Mouse (Mus musculus) kidney, postnatal 0 days (tissue): ENCODE results near the gene Vcam1. TPM values are rescaled to one million over a fixed set of nuclear protein-coding genes. Genes with fewer than 3 reads are reported as not detected.

Experiments used
- ATAC-seq: fragments of 200-750 bp; cut with Nextera tagmentation; replicated peaks from 2 replicates; pipeline ENCODE4 v1.8.0; 2017; ENCODE audit warnings: low read depth, moderate number of reproducible peaks, moderate TSS enrichment, moderate library complexity; ENCODE audit not compliant: low FRiP score
- DNase-seq: peaks from one replicate; pipeline ENCODE4 v3.0.0-alpha.2; 2016; ENCODE audit warnings: low spot score
- H3K27ac ChIP-seq: fragments of 300-500 bp; sonication (generic); 2 replicates; pipeline ENCODE4 v1.5.1; 2014; ENCODE audit warnings: mild to moderate bottlenecking
- H3K27me3 ChIP-seq: fragments of 300-500 bp; sonication (generic); 2 replicates; pipeline ENCODE4 v1.6.1; 2014; ENCODE audit warnings: low read length, mixed read lengths; ENCODE audit not compliant: insufficient read depth
- H3K36me3 ChIP-seq: fragments of 300-500 bp; sonication (generic); 2 replicates; pipeline ENCODE4 v1.6.1; 2014; ENCODE audit warnings: low read length, mixed read lengths; ENCODE audit not compliant: insufficient read depth
- H3K4me1 ChIP-seq: fragments of 300-500 bp; sonication (generic); replicated peaks from 2 replicates; pipeline ENCODE4 v1.6.1; 2014; ENCODE audit warnings: antibody characterized with exemption, low read length, mixed read lengths; ENCODE audit not compliant: insufficient read depth
- H3K4me2 ChIP-seq: fragments of 300-500 bp; sonication (generic); 2 replicates; pipeline ENCODE4 v1.6.1; 2014; ENCODE audit warnings: mild to moderate bottlenecking, low read length, moderate library complexity, mixed read lengths
- H3K4me3 ChIP-seq: fragments of 300-500 bp; sonication (generic); replicated peaks from 2 replicates; pipeline ENCODE4 v1.5.1; 2014; ENCODE audit warnings: low read depth, low read length
- H3K9ac ChIP-seq: fragments of 300-500 bp; sonication (generic); 2 replicates; pipeline ENCODE4 v1.6.1; 2014; ENCODE audit warnings: low read depth, low read length
- H3K9me3 ChIP-seq: fragments of 300-500 bp; sonication (generic); replicated peaks from 2 replicates; pipeline ENCODE4 v1.6.1; 2016; ENCODE audit warnings: low read length, inconsistent platforms, mixed read lengths
- CTCF ChIP-seq: IDR thresholded peaks from 2 replicates; pipeline ENCODE4 v1.5.1; 2016; ENCODE audit warnings: antibody characterized with exemption, low read depth, mild to moderate bottlenecking, moderate library complexity
- WGBS: fragments of 180-500 bp; shearing (Covaris S2); extraction: QIAGEN DNeasy Blood & Tissue Kit; methylation state at CpG from one replicate; pipeline ENCODE4 v1.1.7; 2014; 5-methylcytosine and 5-hydroxymethylcytosine counted together
- polyA plus RNA-seq: library from polyadenylated mRNA; unstranded; fragments of >200 nt; fragmentation: Nextera tagmentation; extraction: Ambion mirVana; gene quantifications from 2 replicates; pipeline ENCODE4 v1.2.1, GENCODE M21; 2015

The Vcam1 gene
- polyA plus RNA-seq, 1 experiment from 2014 or later: 22.3 TPM

DNA sequence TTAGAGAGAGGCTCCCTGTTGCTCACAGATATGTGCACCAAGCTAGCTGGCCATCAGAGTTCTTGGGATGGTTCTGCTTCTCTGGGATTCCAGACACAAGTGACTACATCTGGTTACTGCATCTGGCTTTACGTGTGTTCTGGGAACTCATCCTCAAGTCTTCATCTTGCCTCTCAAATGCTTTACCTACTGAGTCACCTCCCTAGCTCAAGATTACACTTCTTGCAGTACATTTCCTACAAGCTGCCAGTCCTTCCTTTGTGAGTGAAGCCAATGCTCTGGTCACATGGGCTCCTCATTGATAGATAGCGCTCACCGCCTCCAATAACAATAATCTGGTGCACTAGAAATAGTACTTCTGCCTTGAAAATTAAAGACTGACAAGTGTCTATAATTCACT is 11.7 kb upstream of the Vcam1 start:
- Histone ChIP-seq H3K4me1 (no peaks in the 10 kb centered on the region), H3K9ac (no peak overlapping the region), H3K27me3 (no peaks in the 10 kb centered on the region), H3K27ac (no peak overlapping the region), H3K9me3 (no peaks in the 10 kb centered on the region), H3K36me3 (no peaks in the 10 kb centered on the region), H3K4me3 (no peak overlapping the region), H3K4me2 (no peak overlapping the region)
- ATAC-seq: no peak
- 96% methylated on average over 3 of the region's 3 CpGs for WGBS
- no peak for TF ChIP-seq CTCF
- DNase-seq: no peak

DNA sequence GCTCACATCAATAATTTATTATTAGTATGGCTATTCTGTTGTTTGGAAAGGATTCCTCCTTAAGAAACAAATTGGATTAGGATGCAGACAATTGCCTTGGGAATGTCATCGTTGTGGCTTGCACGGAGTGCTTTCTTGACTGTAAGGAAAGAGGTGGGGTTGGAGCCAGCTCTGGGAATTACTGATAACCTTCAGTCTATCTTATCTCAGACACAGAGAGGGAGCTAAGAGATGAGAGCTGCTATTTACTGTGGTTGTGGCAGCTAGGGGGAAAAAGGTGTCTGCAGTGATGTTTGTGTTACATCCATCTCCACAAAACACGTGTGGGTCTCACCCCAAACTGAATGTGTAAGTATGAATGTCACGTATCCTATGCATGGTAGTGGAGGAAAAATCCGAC is 9.5 kb upstream of the Vcam1 start:
- TF ChIP-seq CTCF: no peak
- Histone ChIP-seq H3K9ac (no peak overlapping the region), H3K4me3 (no peak overlapping the region), H3K9me3 (no peaks in the 10 kb centered on the region), H3K27me3 (no peaks in the 10 kb centered on the region), H3K4me2 (no peak overlapping the region), H3K36me3 (no peaks in the 10 kb centered on the region), H3K4me1 (no peaks in the 10 kb centered on the region), H3K27ac (no peak overlapping the region)
- ATAC-seq (no peak), DNase-seq (no peak)
- WGBS: 71% methylated on average over 5 of the region's 5 CpGs

DNA sequence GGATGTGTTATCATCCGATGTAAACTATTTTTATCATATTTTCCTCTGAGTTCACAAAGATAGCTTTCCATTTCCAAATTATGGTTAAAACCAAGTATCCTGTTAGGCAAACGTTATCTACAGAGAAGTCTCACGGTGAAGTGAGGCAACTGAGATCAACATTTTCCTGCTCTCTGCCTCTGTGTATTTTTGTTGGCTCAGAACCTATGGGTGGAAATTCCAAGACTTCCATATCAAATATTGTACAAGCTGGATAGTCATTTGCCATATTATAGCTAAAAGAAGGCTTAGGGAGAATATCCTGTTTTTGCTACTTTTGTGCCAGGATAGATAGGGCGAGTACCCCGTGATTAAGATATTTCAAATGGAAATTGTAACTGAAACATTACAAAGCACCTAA is 8.6 kb upstream of the Vcam1 start:
- no peaks in the 10 kb centered on the region for H3K27me3 ChIP-seq
- no peak overlapping the region for H3K4me3 ChIP-seq
- no peaks in the 10 kb centered on the region for H3K9me3 ChIP-seq
- H3K4me1 ChIP-seq: no peaks in the 10 kb centered on the region
- DNase-seq (no peak), ATAC-seq (no peak)
- TF ChIP-seq CTCF: no peak
- no peak overlapping the region for H3K9ac ChIP-seq
- no peak overlapping the region for H3K27ac ChIP-seq
- WGBS: 61% methylated on average over 5 of the region's 5 CpGs
- no peaks in the 10 kb centered on the region for H3K36me3 ChIP-seq
- no peak overlapping the region for H3K4me2 ChIP-seq

DNA sequence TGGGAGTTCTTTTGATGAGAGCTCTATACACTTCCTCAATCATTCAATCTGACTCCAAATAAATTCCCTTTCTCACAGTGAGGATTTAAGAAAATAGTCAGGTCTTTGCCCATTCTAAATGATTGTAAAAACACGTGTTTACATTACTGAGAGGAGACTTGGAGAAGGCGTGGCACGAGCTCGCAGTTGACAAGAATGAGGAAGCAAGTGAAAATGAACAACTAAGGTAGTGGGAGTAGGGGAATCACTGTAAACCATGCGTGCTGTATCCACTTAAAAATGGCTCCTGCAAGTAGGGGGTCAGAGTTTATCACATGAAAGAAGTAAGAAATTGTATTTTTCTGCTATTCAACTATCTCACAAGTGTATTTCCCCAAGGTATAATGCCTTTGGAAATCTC is 3.9 kb upstream of the Vcam1 start:
- no peak overlapping the region for H3K9ac ChIP-seq
- H3K36me3 ChIP-seq: no peaks in the 10 kb centered on the region
- no peak for ATAC-seq

DNA sequence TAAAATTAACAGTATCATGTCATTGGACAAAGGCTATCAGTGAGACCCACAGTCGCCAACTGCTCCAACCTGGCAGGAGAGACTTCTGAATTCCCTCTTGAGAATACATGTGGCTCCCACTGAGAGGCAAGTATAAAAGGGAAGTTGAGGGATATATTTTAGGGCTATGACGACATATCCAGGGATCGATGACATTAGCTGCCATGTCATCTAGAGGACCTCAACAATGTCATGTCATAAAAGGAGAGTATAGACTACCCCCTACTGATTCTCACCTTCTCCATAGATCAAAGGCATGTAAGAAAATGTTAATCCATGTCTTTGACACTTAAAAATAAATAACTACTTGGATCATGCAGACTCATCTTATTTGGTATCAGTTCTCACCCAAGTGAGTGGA is 1.2 kb upstream of the Vcam1 start:
- no peak for TF ChIP-seq CTCF
- Histone ChIP-seq H3K4me1 (peaks cover 3% of the 10 kb centered on the region; the same call in 1 of the 2 replicates), H3K27me3 (no peaks in the 10 kb centered on the region), H3K4me2 (no peak overlapping the region), H3K4me3 (no peak overlapping the region), H3K9me3 (no peaks in the 10 kb centered on the region), H3K9ac (no peak overlapping the region), H3K27ac (no peak overlapping the region), H3K36me3 (no peaks in the 10 kb centered on the region)
- no peak for ATAC-seq
- no peak for DNase-seq
- WGBS: 91% methylated on average over 3 of the region's 3 CpGs

More for the DNA sequence above, 3.9 kb upstream of the Vcam1 start:
- no peaks in the 10 kb centered on the region for H3K4me1 ChIP-seq
- WGBS: 66% methylated on average over 5 of the region's 5 CpGs
- no peaks in the 10 kb centered on the region for H3K9me3 ChIP-seq
- H3K27me3 ChIP-seq: no peaks in the 10 kb centered on the region
- H3K4me3 ChIP-seq: no peak overlapping the region
- H3K27ac ChIP-seq: no peak overlapping the region
- no peak for DNase-seq
- no peak for TF ChIP-seq CTCF
- H3K4me2 ChIP-seq: no peak overlapping the region

DNA sequence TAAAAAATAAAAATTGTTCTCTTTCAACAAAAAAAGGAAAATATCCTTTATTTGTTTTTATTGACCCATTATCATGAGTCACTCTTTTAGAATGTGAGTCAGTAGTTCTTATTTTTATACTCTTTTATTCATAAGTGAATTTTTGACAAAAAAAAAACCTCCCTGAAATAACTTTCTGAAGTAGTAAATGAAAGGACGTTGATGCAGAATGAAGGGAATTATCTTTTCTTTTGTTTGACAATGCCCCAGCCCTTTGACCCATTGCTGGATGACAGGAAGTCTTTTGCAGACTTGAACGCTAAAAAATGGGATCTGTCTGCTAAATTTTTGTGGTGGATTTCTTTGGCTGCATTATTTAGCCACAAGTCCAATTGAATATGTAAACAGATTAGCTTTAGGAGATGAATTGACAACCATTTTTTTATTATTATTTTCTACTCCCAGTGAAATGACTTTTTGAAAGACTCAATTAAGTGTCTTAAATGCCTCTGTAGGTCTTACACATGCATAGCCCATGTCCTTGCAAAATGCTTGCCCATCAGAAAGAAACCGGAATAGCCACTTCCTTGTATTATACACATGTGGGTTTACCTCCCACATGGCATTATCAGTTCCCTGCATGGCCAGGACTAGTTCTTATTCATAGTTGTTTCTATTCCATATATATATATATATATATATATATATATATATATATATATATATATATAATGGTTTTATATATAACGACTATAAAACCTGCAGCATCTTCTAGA is 530 bp upstream of the Vcam1 start:
- no peak overlapping the region for H3K27ac ChIP-seq
- H3K36me3 ChIP-seq: no peaks in the 10 kb centered on the region
- 56% methylated on average over 4 of the region's 4 CpGs for WGBS
- 0 out of 2 replicates have a peak overlapping the region, but pooled peaks have one; percentile 49 for H3K9ac ChIP-seq
- no peak for DNase-seq
- H3K9me3 ChIP-seq: no peaks in the 10 kb centered on the region
- no peak for ATAC-seq
- H3K4me1 ChIP-seq: peaks cover 3% of the 10 kb centered on the region; the same call in 1 of the 2 replicates
- H3K27me3 ChIP-seq: no peaks in the 10 kb centered on the region
- TF ChIP-seq CTCF: no peak
- 0 out of 2 replicates have a peak overlapping the region, but pooled peaks have one; percentile 23 for H3K4me3 ChIP-seq
- H3K4me2 ChIP-seq: peak overlapping the region; percentile 57
